Mouse (Mus musculus): ENCODE data around the gene Pglyrp1.
A peak's percentile ranks its signal among the peaks of the same experiment; 100 is the strongest.

Gene Pglyrp1

GRCm38 (mm10) chr7:18909797-18910196 is 38.7 kb downstream of the Pglyrp1 start:
- TF ChIP-seq GATA4 (IDR thresholded peaks at IDR 0.05; ENCODE audit: insufficient replicate concordance, low read length): no peak

GRCm38 (mm10) chr7:18910241-18910831 is 39.2 kb downstream of the Pglyrp1 start, which contains the start of gene Ccdc61:
TSS of gene Ccdc61 (minus strand) at chr7:18910415.
- no peak for TF ChIP-seq GATA4 (IDR thresholded peaks at IDR 0.05; ENCODE audit: insufficient replicate concordance, low read length)

- TF ChIP-seq GATA4 (IDR thresholded peaks at IDR 0.05; ENCODE audit: insufficient replicate concordance, low read length): no peak
Observed at GRCm38 (mm10) chr7:18916254-18916653, 45.1 kb downstream of the Pglyrp1 start.

- TF ChIP-seq GATA4 (IDR thresholded peaks at IDR 0.05; ENCODE audit: insufficient replicate concordance, low read length): no peak
Observed at GRCm38 (mm10) chr7:18917931-18918330, 46.8 kb downstream of the Pglyrp1 start.

GRCm38 (mm10) chr7:18921069-18921468 is 49.9 kb downstream of the Pglyrp1 start:
- no peak for TF ChIP-seq GATA4 (IDR thresholded peaks at IDR 0.05; ENCODE audit: insufficient replicate concordance, low read length)

GRCm38 (mm10) chr7:18922807-18923206 is 51.7 kb downstream of the Pglyrp1 start:
- no peak for TF ChIP-seq GATA4 (IDR thresholded peaks at IDR 0.05; ENCODE audit: insufficient replicate concordance, low read length)

GRCm38 (mm10) chr7:18923267-18923666 is 52.1 kb downstream of the Pglyrp1 start:
- TF ChIP-seq GATA4 (IDR thresholded peaks at IDR 0.05; ENCODE audit: insufficient replicate concordance, low read length): no peak

GRCm38 (mm10) chr7:18923711-18924191 is 52.6 kb downstream of the Pglyrp1 start:
- TF ChIP-seq GATA4 (IDR thresholded peaks at IDR 0.05; ENCODE audit: insufficient replicate concordance, low read length): no peak

- TF ChIP-seq GATA4 (IDR thresholded peaks at IDR 0.05; ENCODE audit: insufficient replicate concordance, low read length): no peak
Observed at GRCm38 (mm10) chr7:18924321-18924720, 53.2 kb downstream of the Pglyrp1 start.

- no peak for TF ChIP-seq GATA4 (IDR thresholded peaks at IDR 0.05; ENCODE audit: insufficient replicate concordance, low read length)
Observed at GRCm38 (mm10) chr7:18925162-18925938, 54.2 kb downstream of the Pglyrp1 start, which contains the start of gene Nova2. TSS of gene Nova2 (plus strand) at chr7:18925888.

GRCm38 (mm10) chr7:18926041-18926790 is 55.1 kb downstream of the Pglyrp1 start:
- no peak for TF ChIP-seq GATA4 (IDR thresholded peaks at IDR 0.05; ENCODE audit: insufficient replicate concordance, low read length)

- no peak for TF ChIP-seq GATA4 (IDR thresholded peaks at IDR 0.05; ENCODE audit: insufficient replicate concordance, low read length)
Observed at GRCm38 (mm10) chr7:18926911-18927310, 55.8 kb downstream of the Pglyrp1 start.

- TF ChIP-seq GATA4 (IDR thresholded peaks at IDR 0.05; ENCODE audit: insufficient replicate concordance, low read length): peak; percentile 46; the same call in 1 of the 2 replicates
Observed at GRCm38 (mm10) chr7:18927759-18928158, 56.6 kb downstream of the Pglyrp1 start.

Data from liver, adult (tissue).